Mouse (Mus musculus) limb, embryonic 13.5 days (tissue): Measurements from ENCODE around the gene Dgka. TPM values are rescaled to one million over a fixed set of nuclear protein-coding genes. Genes with fewer than 3 reads are reported as not detected.

Experiments
- ATAC-seq: fragments of 200-750 bp; cut with Nextera tagmentation; 2 replicates; pipeline ENCODE4 v1.8.0; 2017; ENCODE audit warnings: low read depth, moderate number of reproducible peaks, moderate TSS enrichment; ENCODE audit not compliant: low FRiP score
- H3K27ac ChIP-seq: fragments of 300-500 bp; sonication (generic); 2 replicates; pipeline ENCODE4 v1.5.1; 2015; ENCODE audit warnings: inconsistent platforms, mild to moderate bottlenecking, moderate library complexity
- H3K27me3 ChIP-seq: fragments of 300-500 bp; sonication (generic); 2 replicates; pipeline ENCODE4 v1.6.1; 2015; ENCODE audit warnings: mild to moderate bottlenecking, inconsistent platforms
- H3K36me3 ChIP-seq: fragments of 300-500 bp; sonication (generic); 2 replicates; pipeline ENCODE4 v1.6.1; 2015; ENCODE audit warnings: inconsistent platforms, mild to moderate bottlenecking, moderate library complexity
- H3K4me1 ChIP-seq: fragments of 300-500 bp; sonication (generic); 2 replicates; pipeline ENCODE4 v1.6.1; 2015; ENCODE audit warnings: inconsistent platforms
- H3K4me2 ChIP-seq: fragments of 300-500 bp; sonication (generic); replicated peaks from 2 replicates; pipeline ENCODE4 v1.6.1; 2015; ENCODE audit warnings: inconsistent platforms, mild to moderate bottlenecking, moderate library complexity
- H3K4me3 ChIP-seq: fragments of 300-500 bp; sonication (generic); 2 replicates; pipeline ENCODE4 v1.5.1; 2015; ENCODE audit warnings: moderate library complexity, mild to moderate bottlenecking, inconsistent platforms
- H3K9ac ChIP-seq: fragments of 300-500 bp; sonication (generic); 2 replicates; pipeline ENCODE4 v1.6.1; 2015; ENCODE audit warnings: mild to moderate bottlenecking, inconsistent platforms
- H3K9me3 ChIP-seq: fragments of 300-500 bp; sonication (generic); 2 replicates; pipeline ENCODE4 v1.6.1; 2016; ENCODE audit warnings: inconsistent platforms
- WGBS: fragments of 180-500 bp; shearing (Covaris S2); methylation state at CpG from one replicate; pipeline ENCODE4 v1.1.7; 2015; 5-methylcytosine and 5-hydroxymethylcytosine counted together
- polyA plus RNA-seq: library from polyadenylated mRNA; unstranded; fragments of >200 nt; fragmentation: Nextera tagmentation; extraction: Ambion mirVana; gene quantifications from 2 replicates; pipeline ENCODE4 v1.2.1, GENCODE M21; 2015

Gene Dgka
- polyA plus RNA-seq, 1 experiment from 2014 or later, result 12.1 TPM

GRCm38 (mm10) chr10:128747646-128748251 lies 3.1 kb upstream of the Dgka start, which contains the start of gene Pym1:
Pym1 (plus strand) TSS chr10:128747889.
- peak within 1 kb of the TSS; percentile 88 for H3K4me2 ChIP-seq
- peak; percentile 59 for ATAC-seq
- H3K27me3 ChIP-seq, result peaks cover 5% of the 10 kb centered on the region
- peak within 1 kb of the TSS; percentile 86 for H3K9ac ChIP-seq
- peak within 1 kb of the TSS; percentile 97 for H3K27ac ChIP-seq
- H3K36me3 ChIP-seq, result peaks cover 8% of the 10 kb centered on the region
- H3K4me3 ChIP-seq, result peak within 1 kb of the TSS; percentile 73
- WGBS, result under 1% methylated on average over 36 of the region's 36 CpGs
- peaks cover 32% of the 10 kb centered on the region for H3K4me1 ChIP-seq
- H3K9me3 ChIP-seq, result no peaks in the 10 kb centered on the region

- Histone ChIP-seq H3K4me1 (peaks cover 36% of the 10 kb centered on the region), H3K27ac (peak overlapping the region; percentile 97), H3K27me3 (peaks cover 12% of the 10 kb centered on the region), H3K4me2 (peak overlapping the region; percentile 88), H3K36me3 (peaks cover 1% of the 10 kb centered on the region; the same call in 1 of the 2 replicates), H3K9ac (peak overlapping the region; percentile 86), H3K4me3 (peak overlapping the region; percentile 73), H3K9me3 (no peaks in the 10 kb centered on the region)
- no peak for ATAC-seq
- 38% methylated on average over 9 of the region's 9 CpGs for WGBS
Measured at GRCm38 (mm10) chr10:128746972-128747645, 2.5 kb upstream of the Dgka start.

GRCm38 (mm10) chr10:128745946-128746613 lies 1.4 kb upstream of the Dgka start:
- H3K4me3 ChIP-seq, result no peak overlapping the region
- no peaks in the 10 kb centered on the region for H3K9me3 ChIP-seq
- H3K9ac ChIP-seq, result no peak overlapping the region
- H3K4me1 ChIP-seq, result peaks cover 36% of the 10 kb centered on the region
- H3K36me3 ChIP-seq, result no peaks in the 10 kb centered on the region; the same call in 1 of the 2 replicates
- no peak for ATAC-seq
- H3K27ac ChIP-seq, result no peak overlapping the region
- no peak overlapping the region for H3K4me2 ChIP-seq
- H3K27me3 ChIP-seq, result peaks cover 13% of the 10 kb centered on the region
- 92% methylated on average over 10 of the region's 10 CpGs for WGBS

GRCm38 (mm10) chr10:128744211-128744610 lies 444 bp downstream of the Dgka start:
- H3K4me1 ChIP-seq, result peaks cover 21% of the 10 kb centered on the region
- no peak for ATAC-seq
- H3K9me3 ChIP-seq, result no peaks in the 10 kb centered on the region
- H3K27me3 ChIP-seq, result peaks cover 13% of the 10 kb centered on the region
- H3K4me2 ChIP-seq, result peak overlapping the region; percentile 89
- no peaks in the 10 kb centered on the region for H3K36me3 ChIP-seq
- peak overlapping the region; percentile 74 for H3K4me3 ChIP-seq
- WGBS, result 20% methylated on average over 8 of the region's 8 CpGs
- H3K27ac ChIP-seq, result no peak overlapping the region; the same call in 1 of the 2 replicates
- H3K9ac ChIP-seq, result peak overlapping the region; percentile 84

GRCm38 (mm10) chr10:128743791-128744191 lies 864 bp downstream of the Dgka start:
- Histone ChIP-seq H3K27me3 (peaks cover 13% of the 10 kb centered on the region), H3K27ac (peak overlapping the region; percentile 34; the same call in 1 of the 2 replicates), H3K4me3 (peak overlapping the region; percentile 74), H3K4me1 (peaks cover 18% of the 10 kb centered on the region), H3K9me3 (no peaks in the 10 kb centered on the region), H3K36me3 (no peaks in the 10 kb centered on the region), H3K9ac (peak overlapping the region; percentile 84), H3K4me2 (peak overlapping the region; percentile 89)
- ATAC-seq, result peak; percentile 25
- WGBS, result under 1% methylated on average over 36 of the region's 37 CpGs

- 6% methylated on average over 7 of the region's 7 CpGs for WGBS
- Histone ChIP-seq H3K4me3 (peak overlapping the region; percentile 74), H3K4me2 (peak overlapping the region; percentile 89), H3K27me3 (peaks cover 13% of the 10 kb centered on the region), H3K4me1 (peaks cover 18% of the 10 kb centered on the region), H3K27ac (no peak overlapping the region), H3K9me3 (no peaks in the 10 kb centered on the region), H3K9ac (peak overlapping the region; percentile 84), H3K36me3 (no peaks in the 10 kb centered on the region)
- ATAC-seq, result no peak
Measured at GRCm38 (mm10) chr10:128743235-128743634, 1.4 kb downstream of the Dgka start.

- Histone ChIP-seq H3K27me3 (peaks cover 13% of the 10 kb centered on the region), H3K4me3 (peak overlapping the region; percentile 74), H3K9ac (no peak overlapping the region), H3K36me3 (no peaks in the 10 kb centered on the region), H3K27ac (no peak overlapping the region), H3K4me1 (peaks cover 19% of the 10 kb centered on the region), H3K9me3 (no peaks in the 10 kb centered on the region), H3K4me2 (peak overlapping the region; percentile 89)
- no peak for ATAC-seq
- WGBS, result 26% methylated on average over 4 of the region's 4 CpGs
Measured at GRCm38 (mm10) chr10:128742616-128743015, 2.0 kb downstream of the Dgka start.

- H3K9me3 ChIP-seq, result no peaks in the 10 kb centered on the region
- H3K36me3 ChIP-seq, result peaks cover 3% of the 10 kb centered on the region; the same call in 1 of the 2 replicates
- H3K27me3 ChIP-seq, result peaks cover 13% of the 10 kb centered on the region
- H3K4me1 ChIP-seq, result peaks cover 22% of the 10 kb centered on the region
- no peak overlapping the region for H3K4me2 ChIP-seq
- H3K4me3 ChIP-seq, result no peak overlapping the region
- 63% methylated on average over 2 of the region's 2 CpGs for WGBS
- ATAC-seq, result no peak
- H3K27ac ChIP-seq, result no peak overlapping the region
- H3K9ac ChIP-seq, result no peak overlapping the region
Measured at GRCm38 (mm10) chr10:128740296-128740695, 4.4 kb downstream of the Dgka start.

- H3K4me2 ChIP-seq, result peak overlapping the region; percentile 57
- no peak overlapping the region for H3K27ac ChIP-seq
- peaks cover 4% of the 10 kb centered on the region for H3K27me3 ChIP-seq
- peak; percentile 71 for ATAC-seq
- H3K4me1 ChIP-seq, result peaks cover 4% of the 10 kb centered on the region
- H3K4me3 ChIP-seq, result peak overlapping the region; percentile 23
- peak overlapping the region; percentile 43; the same call in 1 of the 2 replicates for H3K9ac ChIP-seq
- H3K9me3 ChIP-seq, result no peaks in the 10 kb centered on the region
- peaks cover 22% of the 10 kb centered on the region for H3K36me3 ChIP-seq
- 2% methylated on average over 15 of the region's 15 CpGs for WGBS
Measured at GRCm38 (mm10) chr10:128737435-128737834, 7.2 kb downstream of the Dgka start.

GRCm38 (mm10) chr10:128731992-128732391 lies 12.7 kb downstream of the Dgka start:
- ATAC-seq, result no peak
- no peak overlapping the region for H3K4me2 ChIP-seq
- no peaks in the 10 kb centered on the region for H3K27me3 ChIP-seq
- no peaks in the 10 kb centered on the region for H3K9me3 ChIP-seq
- H3K4me1 ChIP-seq, result 0 out of 2 replicates have a peak, but pooled peaks cover 3% of the 10 kb centered on the region
- H3K27ac ChIP-seq, result no peak overlapping the region
- no peak overlapping the region for H3K4me3 ChIP-seq
- H3K36me3 ChIP-seq, result peaks cover 37% of the 10 kb centered on the region
- H3K9ac ChIP-seq, result no peak overlapping the region

GRCm38 (mm10) chr10:128731002-128731433 lies 13.6 kb downstream of the Dgka start:
- H3K4me2 ChIP-seq, result no peak overlapping the region
- 19% methylated on average over 10 of the region's 10 CpGs for WGBS
- no peak overlapping the region for H3K4me3 ChIP-seq
- H3K36me3 ChIP-seq, result peaks cover 33% of the 10 kb centered on the region
- H3K27ac ChIP-seq, result no peak overlapping the region
- 0 out of 2 replicates have a peak, but pooled peaks cover 3% of the 10 kb centered on the region for H3K4me1 ChIP-seq
- H3K9ac ChIP-seq, result no peak overlapping the region
- ATAC-seq, result peak; percentile 60; the same call in 1 of the 2 replicates
- H3K9me3 ChIP-seq, result no peaks in the 10 kb centered on the region
- H3K27me3 ChIP-seq, result no peaks in the 10 kb centered on the region

GRCm38 (mm10) chr10:128728059-128728458 lies 16.6 kb downstream of the Dgka start:
- no peaks in the 10 kb centered on the region for H3K27me3 ChIP-seq
- H3K9me3 ChIP-seq, result no peaks in the 10 kb centered on the region
- H3K4me1 ChIP-seq, result 0 out of 2 replicates have a peak, but pooled peaks cover 3% of the 10 kb centered on the region
- H3K4me3 ChIP-seq, result no peak overlapping the region
- ATAC-seq, result no peak
- H3K9ac ChIP-seq, result no peak overlapping the region
- H3K4me2 ChIP-seq, result no peak overlapping the region
- H3K27ac ChIP-seq, result no peak overlapping the region
- WGBS, result 78% methylated on average over 5 of the region's 5 CpGs
- peaks cover 19% of the 10 kb centered on the region for H3K36me3 ChIP-seq
